Mouse (Mus musculus): ENCODE results near the gene Tbc1d14.

Tbc1d14 gene

DNA sequence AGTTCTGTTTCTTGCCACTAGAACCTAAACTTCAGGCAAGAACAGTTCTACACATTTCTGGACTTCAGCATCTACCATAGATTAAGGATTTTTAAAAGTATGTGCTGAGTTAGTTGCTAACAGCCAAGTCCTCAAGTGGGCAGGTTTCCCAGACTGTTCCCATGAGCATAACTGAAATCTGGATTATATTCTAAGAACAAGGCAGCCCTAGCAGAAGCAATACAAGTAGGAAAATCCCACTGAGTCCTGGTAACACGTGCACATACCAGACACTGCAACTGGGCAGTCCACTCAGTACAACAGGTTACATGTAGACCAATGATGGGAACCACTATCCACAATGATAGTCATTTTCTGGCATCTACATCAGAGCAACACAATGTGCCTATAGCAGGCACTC lies 17.3 kb downstream of the Tbc1d14 start:
- no peak for DNase-seq

DNA sequence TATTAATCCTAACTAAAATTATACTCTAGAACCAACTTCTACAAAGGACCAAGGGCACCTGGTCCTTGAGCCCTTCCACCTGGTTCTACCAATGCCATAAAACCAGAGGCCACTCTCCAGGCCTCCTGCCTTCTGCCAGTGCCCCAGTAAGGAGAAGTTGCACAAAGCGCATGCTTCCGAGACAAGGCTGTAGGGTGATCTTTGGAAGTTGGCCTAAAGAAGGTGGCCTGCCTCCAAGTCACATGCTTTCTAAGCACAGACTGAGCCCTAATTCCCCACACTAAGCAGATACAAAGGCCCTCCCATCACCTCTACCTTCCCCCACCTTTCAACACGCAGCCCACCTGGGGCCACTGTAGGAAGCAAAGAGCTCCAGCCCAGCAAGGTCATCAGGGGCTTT lies 17.8 kb downstream of the Tbc1d14 start:
- DNase-seq = peak; percentile 46

DNA sequence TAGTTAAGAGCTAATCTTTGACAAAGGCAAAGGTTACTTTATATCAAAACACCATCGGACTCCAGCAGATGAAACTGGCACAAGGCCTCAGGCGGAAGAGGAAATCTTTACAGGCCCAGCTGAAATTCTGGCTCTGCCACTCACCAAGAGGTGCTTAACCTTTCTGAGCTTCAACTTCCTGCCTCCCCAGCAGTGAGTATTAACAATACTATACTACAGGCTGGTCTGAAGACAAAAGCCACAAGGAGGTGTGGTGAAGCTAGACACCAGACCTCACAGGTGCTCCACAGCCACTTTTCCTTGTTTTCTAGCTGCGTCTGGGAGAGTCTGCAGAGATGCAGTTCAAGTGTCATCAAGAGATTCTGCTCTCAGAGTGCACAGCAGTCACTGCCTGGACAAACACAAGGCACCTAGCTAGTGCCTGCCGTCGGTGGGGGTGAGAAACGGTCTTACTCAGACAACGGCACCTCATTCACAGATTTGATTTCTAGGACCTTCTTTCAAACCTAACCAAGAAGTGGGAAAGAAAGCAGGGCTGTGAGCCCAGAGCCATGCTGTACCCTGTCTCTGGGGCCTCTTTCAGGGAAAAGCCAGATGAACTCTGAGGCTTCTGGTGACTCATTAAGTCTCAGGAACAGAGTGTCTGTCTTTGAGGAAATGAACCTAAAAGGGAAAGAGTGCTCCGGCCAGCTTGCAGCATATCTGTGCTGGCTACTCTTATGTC lies 18.8 kb downstream of the Tbc1d14 start:
- DNase-seq = peak; percentile 44

DNA sequence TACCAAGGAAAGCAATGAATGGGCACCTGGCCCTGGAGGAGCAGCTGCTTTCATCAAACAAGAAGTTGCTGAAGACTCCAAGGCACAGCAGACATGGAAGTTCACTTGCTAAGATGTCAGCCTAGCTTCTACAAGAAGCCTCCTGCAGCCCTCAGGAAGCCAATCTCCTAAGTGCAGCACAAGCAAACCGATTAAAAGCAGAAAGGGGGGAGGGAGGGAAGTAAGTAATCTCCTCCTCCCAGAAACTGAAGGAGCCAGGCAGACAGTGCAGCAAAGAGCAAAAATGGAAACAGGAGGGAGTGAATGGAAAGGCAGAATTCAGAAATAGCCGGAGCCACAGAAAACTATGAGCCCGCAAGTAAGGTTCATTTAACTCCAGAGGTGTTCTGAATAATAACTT lies 19.7 kb downstream of the Tbc1d14 start:
- no peak for DNase-seq

DNA sequence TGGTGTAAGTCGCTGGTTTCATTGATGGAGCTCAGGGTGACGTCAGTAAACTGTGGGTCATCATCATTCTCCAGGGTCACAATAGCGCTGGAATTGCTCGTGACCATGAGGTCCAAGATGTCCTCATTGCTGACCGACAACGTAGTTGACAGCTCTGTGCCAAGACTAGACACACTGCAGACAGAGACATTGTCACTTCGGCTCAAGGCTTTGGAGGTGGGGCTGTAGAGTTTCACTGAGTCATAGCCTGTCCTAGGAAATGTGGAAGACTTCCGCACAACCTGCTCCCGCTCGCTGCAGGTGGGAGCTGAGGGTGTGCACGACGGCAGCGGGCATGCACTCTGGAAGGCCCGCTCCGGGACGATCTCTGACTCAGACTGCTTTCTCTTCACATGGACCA lies 21.7 kb downstream of the Tbc1d14 start:
- DNase-seq = no peak

DNA sequence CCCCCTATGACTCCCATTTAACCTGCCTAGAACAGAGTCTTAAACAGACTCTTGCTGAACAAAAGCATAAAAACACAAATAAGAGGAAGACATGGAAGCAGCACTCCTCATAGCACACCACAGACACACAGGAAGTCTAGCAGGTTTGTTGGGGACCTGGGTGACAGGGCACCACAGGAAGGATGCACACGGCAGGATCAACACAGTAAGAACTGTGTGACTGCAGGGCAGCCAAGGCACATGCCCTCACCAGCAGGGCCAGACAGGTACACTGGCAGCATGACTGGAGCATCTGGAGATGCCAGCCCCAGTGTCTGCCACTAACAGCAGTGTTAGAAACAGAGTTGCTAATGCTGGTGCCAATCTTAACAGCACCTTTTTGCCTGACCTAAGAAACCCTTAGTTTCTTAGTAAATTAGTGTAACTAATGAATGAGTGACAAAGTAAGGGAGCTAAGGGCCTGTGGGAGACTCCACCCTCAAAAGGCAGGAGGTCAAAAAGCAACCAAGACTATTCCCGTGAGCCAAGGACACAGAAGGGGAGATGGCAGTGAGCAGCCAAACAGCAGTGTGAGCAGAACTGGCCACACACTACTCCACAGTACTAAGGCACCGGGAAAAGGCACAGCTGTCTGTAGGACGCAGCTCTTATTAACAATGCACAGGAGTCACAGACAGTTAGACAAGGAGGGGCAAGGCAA lies 22.4 kb downstream of the Tbc1d14 start:
- no peak for DNase-seq

DNA sequence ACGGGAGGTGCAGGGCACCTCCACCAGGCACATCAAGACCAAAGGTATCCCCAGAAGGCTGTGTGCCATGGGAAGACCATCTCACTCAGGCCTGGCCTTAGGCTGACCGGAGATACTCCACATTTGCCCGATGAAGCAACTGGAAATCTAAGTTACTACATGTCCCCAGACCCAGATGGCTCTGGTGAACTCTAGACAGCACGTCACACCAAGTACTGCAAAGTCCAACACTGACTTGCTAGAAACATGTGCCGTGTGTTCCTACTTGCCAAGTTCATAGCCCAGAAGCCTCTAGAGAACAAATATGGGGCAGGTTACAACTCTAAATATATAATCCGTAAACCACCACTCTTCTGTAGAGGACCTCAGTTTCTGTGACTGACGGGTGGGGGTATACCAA lies 23.0 kb downstream of the Tbc1d14 start:
- DNase-seq = no peak

DNA sequence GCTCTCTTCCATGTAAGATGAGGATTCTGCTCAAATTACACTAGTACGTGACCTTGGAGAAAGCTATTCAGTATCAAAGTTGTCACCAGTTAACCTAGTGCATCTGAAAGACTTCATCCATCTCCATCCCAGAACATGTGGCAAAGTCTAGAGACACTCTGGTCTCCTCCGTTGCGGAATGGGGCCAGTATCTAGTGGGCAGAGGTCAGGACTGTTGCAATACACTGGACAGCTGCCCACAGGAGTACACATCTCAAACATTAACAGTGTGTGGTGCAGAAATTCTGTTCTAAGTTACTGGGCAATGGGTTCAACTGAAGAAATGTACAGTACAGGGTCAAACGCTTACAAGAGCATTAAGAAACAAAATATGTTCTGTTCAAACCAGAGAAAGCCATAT lies 25.0 kb downstream of the Tbc1d14 start:
- DNase-seq = peak; percentile 50

DNA sequence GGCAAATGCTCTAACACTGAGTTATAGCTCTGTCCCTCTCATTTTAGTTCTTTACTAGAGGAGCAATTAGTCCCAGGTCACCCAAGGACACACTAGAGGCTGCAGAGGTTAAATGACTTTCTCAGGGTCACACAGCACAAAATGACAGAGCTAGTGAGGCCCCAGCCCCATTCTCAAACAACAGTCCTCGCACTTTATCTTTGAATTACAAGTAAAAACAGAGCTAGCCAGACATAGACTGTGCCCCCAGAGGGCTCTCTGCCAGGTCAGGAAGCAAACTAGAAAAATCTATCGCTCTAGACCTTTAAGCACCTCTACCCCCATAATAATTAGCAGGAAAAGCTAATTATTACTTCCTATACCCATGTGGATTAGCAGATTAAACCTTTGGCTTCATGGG lies 25.4 kb downstream of the Tbc1d14 start:
- no peak for DNase-seq

DNA sequence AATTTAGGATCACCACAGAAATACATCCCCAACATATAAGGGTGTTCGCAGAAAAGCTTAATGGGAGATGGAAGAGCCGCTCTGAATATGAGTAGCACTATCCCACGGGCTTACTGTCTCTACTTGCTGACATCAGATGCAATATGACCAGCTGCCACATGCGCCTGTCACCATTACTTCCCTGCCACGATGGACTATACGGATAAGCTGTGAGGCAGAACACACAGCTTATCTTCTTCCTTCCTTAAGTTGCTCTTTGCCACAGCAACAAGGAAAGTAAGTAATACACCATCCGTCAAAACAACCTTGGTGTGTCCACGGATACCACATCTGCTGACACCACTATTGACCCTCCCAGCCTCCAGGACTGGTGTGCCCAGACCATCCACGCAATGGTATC lies 28.5 kb downstream of the Tbc1d14 start:
- DNase-seq = no peak

DNA sequence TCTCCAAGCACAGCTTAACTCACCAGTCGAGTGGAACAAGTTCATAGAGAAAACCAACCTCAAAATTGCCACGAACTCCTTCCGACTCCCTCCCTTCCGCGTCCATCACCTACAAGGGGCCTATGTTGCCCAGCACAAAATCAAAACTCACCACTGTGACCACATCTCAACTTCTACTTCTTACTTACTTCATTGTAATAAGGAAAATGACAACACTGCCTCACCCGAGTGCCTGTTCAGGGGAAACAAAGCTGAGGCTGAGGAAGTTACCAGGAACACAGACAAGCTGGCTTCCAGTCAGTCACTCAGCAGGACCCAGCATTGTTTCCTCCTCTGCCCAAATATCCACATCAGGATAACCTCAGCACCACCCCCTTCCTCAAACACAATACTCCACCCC lies 29.3 kb downstream of the Tbc1d14 start:
- DNase-seq = no peak

DNA sequence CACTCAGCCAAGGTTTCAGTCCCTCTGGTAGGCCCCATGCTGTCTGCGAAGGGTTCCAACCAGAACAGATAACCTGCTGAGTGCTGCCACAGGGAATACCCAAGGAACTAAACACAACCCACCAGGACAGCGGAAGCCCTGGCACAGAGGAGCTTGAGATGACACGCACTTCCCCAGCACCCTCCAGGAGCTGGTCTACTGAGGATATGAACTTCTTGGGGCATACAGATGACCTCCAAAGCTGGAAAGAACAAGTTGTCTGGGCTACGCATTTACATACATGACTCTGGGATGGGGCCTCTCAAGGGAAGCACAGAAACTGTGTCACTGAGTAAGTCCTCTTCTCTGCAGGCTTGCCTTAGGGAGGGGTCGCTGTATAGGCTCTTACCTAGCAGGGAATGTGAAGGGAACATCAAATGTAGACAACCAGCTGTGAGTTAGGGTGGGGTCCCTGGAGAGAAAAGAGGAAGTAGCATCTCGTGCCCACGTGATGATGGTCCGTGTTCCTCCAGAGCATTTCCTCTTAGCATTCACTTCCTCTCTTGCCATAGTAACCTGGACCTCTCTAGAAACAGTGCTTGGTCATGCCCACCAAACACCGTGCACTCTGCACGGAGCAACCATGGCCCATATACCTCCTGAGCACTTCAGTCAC lies 30.2 kb downstream of the Tbc1d14 start:
- DNase-seq = peak; percentile 37

DNA sequence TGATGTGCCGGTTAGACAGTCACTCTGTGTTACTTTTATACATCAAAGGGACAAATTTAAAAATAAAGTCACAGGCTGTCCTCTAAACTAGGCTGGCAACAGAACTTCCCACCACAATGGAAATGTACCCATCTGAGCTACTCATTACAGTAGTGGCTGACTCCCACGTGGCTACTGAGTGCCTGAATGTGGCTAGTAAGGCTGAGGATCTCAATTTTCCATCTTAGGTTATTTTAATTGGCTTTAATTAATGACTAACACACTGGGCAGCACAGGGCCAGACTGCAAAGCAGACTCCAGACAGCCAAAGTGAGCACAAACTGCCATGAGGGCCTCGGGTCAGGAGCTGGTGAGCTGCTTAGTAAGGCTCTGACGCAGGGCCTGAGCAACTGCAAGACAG lies 31.6 kb downstream of the Tbc1d14 start:
- DNase-seq = no peak

DNA sequence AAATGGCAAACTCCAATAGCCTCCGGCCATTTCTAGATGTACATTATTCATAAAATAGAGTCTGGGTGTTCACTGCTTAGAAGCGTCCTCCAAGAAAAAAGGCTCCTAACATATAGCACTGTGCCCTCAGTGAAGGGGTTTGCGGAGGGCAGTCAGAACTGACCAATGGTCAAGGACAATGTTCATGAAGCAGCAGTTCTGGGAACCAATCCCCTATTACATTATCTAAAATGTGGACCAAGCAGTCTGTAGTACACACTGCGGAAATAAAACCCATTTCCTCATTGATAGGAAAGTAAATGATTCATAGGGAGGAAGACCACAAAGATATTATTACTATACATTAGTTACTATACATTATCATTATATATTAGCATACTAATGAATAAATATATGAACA lies 32.6 kb downstream of the Tbc1d14 start:
- no peak for DNase-seq

DNA sequence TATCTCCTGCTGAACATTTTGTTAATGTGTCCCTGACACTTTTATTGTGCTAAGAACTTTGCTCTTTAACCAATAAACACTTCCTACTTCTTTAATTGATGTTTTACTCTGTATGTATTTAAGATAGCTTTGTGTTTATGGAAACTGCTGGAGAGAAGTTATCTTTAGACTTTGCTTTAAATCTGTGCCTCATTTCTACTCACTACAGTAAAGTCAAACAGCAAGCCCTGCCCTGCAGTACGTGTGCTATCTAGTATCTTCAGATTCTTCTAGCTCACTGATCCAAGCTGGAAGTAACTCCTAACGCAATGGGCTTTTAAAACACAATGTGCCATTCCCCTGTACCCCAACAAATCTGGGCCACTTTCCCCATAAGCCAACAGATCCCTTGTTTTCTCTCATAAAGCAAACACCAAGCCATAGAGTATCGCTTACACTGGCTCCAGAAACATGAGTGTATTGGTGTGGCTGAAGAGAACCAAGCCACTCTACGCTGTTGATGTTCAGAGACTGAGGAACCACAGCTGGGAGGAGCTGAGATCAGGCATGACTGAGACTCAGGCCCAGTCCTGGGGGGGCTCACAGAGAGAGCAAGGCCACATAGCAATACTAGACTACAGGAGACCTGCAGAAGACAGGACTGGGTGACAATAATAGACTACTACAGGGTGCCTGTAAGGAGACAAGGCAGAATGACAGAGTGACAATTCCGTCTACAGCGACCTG lies 33.4 kb downstream of the Tbc1d14 start:
- DNase-seq = peak; percentile 43

DNA sequence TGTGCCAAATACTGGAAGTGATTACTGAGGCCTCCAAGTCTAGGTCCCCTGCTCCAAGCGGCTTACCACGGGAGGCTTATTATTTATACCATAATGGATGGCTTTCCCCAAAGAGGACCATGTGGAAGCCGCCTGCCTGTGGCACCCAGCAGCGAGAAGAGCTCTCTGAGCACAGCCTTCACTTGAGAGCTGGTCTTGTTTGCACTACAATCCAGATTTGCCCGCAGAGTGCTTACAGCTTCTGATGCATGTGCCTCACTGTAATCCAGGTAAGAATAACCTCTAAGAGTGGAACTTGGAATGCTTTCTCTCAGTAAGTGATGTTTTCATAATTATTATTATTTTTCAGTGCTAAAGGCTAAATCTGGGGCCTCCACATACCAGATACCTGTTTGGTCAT lies 34.0 kb downstream of the Tbc1d14 start:
- no peak for DNase-seq

DNA sequence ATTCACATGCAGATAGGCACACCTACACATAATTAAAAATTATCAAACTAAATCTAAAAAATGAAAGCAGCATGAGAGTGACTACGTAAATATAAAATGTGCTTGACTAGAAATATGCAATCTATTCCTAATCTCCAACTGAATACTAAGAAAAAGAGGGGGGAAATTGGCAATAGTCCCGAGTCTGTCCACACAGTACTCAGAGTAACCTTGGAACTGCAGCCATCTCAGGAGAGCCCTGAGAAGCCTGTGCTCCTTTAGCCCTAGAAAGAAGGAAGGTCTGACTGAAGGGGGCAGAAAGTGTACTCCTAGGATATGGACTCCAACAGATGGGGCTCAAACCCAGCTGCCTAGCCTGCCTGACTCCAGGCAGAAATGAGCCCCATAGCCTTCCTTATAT lies 34.5 kb downstream of the Tbc1d14 start:
- no peak for DNase-seq

DNA sequence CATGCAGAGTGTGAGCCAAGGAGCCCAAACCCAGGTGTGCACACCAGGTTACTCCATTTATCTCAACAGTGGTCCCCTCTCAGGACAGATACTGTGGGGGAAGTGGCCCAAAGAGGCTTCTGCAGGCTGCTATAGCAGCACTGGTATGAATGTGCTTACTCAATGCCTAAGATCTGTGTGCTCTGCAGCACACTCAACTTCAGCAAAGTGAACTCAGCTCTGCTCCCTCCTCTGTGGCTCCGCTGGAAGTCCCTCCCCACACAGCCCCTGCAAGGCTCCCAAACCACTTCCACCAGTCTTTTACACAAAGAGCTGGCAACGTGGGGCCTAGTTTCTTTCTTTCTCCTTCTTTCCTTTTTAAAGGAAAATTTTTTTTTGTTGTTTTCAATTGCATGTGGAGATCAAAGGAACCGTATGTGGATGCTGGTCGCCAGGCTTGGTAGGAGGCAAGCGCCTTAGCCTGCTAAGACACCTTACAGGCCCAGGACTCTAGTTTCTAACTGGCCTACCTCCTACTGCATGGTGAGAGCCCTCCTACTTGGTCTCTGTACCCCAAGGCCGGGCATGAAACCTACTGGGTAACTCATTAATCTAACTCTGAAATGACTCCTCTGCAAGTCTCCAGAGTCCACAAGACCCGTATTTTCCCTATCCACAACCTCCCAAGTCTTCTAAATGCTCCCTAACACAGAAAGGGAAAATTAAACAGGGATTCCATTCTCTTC lies 35.3 kb downstream of the Tbc1d14 start:
- DNase-seq = no peak

DNA sequence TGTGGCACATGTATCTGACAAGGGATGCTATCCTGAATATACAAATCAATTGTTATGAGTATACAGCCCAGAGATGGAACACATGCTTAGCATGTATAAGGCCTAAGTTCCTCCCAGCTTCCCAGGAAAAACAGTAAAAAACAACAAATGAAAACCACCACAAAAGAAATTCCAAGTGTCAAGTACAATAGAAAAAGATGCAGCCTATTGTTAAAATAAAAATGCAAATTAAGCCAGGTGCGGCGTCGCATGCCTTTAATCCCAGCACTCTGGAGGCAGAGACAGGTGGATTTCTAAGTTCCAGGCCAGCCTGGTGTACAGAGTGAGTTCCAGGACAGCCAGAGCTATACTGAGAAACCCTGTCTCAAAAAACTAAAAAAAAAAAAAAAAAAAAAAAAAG lies 36.2 kb downstream of the Tbc1d14 start:
- DNase-seq = no peak

DNA sequence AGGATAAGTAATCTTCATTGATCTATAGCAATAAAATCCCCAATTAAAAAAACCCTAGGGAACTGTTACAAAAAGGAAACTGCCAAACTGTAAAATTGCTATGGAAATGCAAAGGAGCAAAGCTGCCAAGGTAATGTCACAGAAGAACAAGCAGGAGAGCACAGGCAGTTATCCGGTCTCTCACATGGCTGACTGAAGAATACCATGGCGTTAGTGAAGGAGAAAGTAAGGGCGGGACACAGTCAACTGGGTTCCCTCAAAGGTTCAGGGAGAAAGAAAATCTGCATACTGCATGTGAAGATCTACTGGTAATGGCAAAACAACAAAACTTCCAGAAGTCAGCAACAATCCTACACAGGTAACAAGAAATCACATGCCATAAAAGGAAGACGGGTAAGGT lies 36.8 kb downstream of the Tbc1d14 start:
- DNase-seq = no peak

DNA sequence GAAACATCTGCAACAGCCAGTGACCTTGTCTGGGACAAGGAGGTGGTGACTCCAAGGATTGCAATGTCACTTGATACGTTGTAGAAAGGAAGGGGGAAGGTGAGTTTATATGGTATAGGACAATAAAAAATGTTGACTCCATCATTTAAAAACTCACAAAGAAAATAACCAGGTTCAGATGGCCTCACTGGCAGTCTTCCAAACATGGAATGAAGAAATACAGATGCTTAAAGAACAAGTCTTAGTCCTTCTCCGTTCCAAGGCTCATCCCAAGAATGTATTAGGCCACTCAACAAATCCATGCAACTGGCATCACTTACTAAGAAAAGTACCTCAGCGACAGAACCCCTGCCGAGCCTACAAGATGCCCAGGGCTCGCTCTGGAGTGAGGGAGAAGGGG lies 38.6 kb downstream of the Tbc1d14 start:
- DNase-seq = no peak

DNA sequence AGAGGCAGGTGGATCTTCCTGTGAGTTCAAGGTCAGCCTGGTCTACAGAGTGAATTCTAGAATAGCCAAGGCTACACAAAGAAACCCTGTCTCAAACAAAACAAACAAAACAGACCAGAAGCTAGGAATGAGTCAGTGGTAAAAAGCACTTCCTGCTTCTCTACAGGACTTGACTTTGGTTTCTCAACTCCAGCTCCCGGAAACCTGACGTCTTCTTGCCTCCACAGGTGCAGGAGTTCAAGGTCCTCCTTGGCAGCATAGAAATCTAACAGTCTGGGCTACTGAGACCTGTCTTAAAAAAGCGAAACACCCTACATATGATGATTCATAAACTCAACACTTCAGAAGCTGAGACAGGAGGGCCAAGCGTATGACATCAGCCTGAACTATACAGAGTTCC lies 39.2 kb downstream of the Tbc1d14 start:
- DNase-seq = no peak

DNA sequence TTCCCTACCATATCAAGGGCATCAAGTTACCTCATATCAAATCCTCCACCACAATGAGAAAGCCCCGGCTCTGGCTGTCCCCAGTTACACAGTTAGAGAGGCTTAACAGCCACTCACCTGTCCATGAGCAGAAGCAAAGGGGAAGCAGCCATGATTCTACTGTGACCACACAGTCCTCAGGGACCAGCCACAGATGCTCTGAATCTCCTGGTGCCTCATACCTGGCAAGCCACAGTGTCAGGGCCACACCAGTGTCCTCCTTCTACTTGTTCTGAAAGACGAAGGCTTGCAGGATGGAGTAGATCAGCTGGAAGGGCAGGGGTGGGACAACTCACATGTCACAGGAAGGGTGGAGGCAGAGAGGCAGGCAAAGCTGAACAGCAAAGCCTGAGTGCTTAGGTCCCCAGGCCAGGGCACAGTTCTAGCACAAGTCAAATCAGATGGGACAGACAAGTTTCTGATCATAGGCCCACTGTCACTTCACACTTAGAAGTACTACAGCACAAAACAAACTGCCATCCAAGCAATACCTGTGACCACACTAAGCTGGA lies 39.9 kb downstream of the Tbc1d14 start:
- DNase-seq = no peak

Data from lung, postnatal 10 days (tissue).